Mouse (Mus musculus) hindbrain, embryonic 15.5 days (tissue): ENCODE measurements around the gene Lingo4. TPM values are rescaled to one million over a fixed set of nuclear protein-coding genes. Genes with fewer than 3 reads are reported as not detected.

Experiments used
- ATAC-seq: fragments of 200-750 bp; cut with Nextera tagmentation; 2 replicates; pipeline ENCODE4 v1.8.0; 2017; ENCODE audit warnings: low read depth, moderate number of reproducible peaks, moderate TSS enrichment; ENCODE audit not compliant: low FRiP score
- H3K27ac ChIP-seq: fragments of 300-500 bp; sonication (generic); replicated peaks from 2 replicates; pipeline ENCODE4 v1.5.1; 2015; ENCODE audit warnings: mild to moderate bottlenecking, inconsistent platforms
- H3K27me3 ChIP-seq: fragments of 300-500 bp; sonication (generic); 2 replicates; pipeline ENCODE4 v1.6.1; 2015; ENCODE audit warnings: control low read depth, inconsistent platforms
- H3K36me3 ChIP-seq: fragments of 300-500 bp; sonication (generic); 2 replicates; pipeline ENCODE4 v1.6.1; 2015; ENCODE audit warnings: control low read depth, inconsistent platforms
- H3K4me1 ChIP-seq: fragments of 300-500 bp; sonication (generic); replicated peaks from 2 replicates; pipeline ENCODE4 v1.6.1; 2015; ENCODE audit warnings: control low read depth, inconsistent platforms
- H3K4me2 ChIP-seq: fragments of 300-500 bp; sonication (generic); 2 replicates; pipeline ENCODE4 v1.6.1; 2015; ENCODE audit warnings: moderate library complexity, mild to moderate bottlenecking, inconsistent platforms
- H3K4me3 ChIP-seq: fragments of 300-500 bp; sonication (generic); 2 replicates; pipeline ENCODE4 v1.5.1; 2015; ENCODE audit warnings: mild to moderate bottlenecking, inconsistent platforms
- H3K9ac ChIP-seq: fragments of 300-500 bp; sonication (generic); 2 replicates; pipeline ENCODE4 v1.6.1; 2015; ENCODE audit warnings: inconsistent platforms
- H3K9me3 ChIP-seq: fragments of 300-500 bp; sonication (generic); 2 replicates; pipeline ENCODE4 v1.6.1; 2016; ENCODE audit warnings: control low read depth, inconsistent platforms
- WGBS: fragments of 180-500 bp; shearing (Covaris S2); methylation state at CpG from one replicate; pipeline ENCODE4 v1.1.7; 2015; 5-methylcytosine and 5-hydroxymethylcytosine counted together
- polyA plus RNA-seq: library from polyadenylated mRNA; unstranded; fragments of >200 nt; fragmentation: Nextera tagmentation; extraction: Ambion mirVana; gene quantifications from 2 replicates; pipeline ENCODE4 v1.2.1, GENCODE M21; 2015

Lingo4 gene
- polyA plus RNA-seq, 1 experiment from 2014 or later, result 1.8 TPM

DNA sequence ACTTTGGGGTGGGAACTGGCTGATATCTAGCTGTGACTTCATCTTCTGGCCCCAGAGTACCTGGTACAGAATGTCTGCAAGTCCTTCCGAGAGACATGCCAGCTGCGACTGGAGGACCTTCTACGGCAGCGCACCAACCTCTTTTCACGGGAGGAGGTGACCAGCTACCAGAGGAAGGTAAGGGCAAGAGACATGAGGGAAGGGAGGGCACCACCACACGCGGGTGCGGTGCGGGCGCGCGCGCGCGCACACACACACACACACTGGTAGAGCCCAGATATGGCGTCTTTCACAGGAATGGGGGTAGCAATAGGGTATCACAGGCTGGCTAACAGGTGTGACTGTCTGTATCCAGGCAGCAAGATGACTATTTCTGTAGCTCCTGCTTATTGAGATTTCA is 8.9 kb upstream of the Lingo4 start:
- Histone ChIP-seq H3K36me3 (no peaks in the 10 kb centered on the region), H3K4me1 (peaks cover 4% of the 10 kb centered on the region; the same call in 1 of the 2 replicates), H3K27ac (no peak overlapping the region), H3K4me3 (no peak overlapping the region), H3K9ac (no peak overlapping the region), H3K9me3 (no peaks in the 10 kb centered on the region), H3K4me2 (no peak overlapping the region), H3K27me3 (no peaks in the 10 kb centered on the region)
- 96% methylated on average over 16 of the region's 16 CpGs for WGBS
- ATAC-seq, result no peak

- whole genome bisulfite sequencing, result 74% methylated on average over 5 of the region's 5 CpGs
- no peaks in the 10 kb centered on the region for H3K36me3 ChIP-seq
- H3K9me3 ChIP-seq, result no peaks in the 10 kb centered on the region
- no peak overlapping the region for H3K27ac ChIP-seq
- H3K4me2 ChIP-seq, result no peak overlapping the region
- ATAC-seq, result no peak
- no peak overlapping the region for H3K4me3 ChIP-seq
- H3K27me3 ChIP-seq, result no peaks in the 10 kb centered on the region
- H3K4me1 ChIP-seq, result peaks cover 4% of the 10 kb centered on the region; the same call in 1 of the 2 replicates
- H3K9ac ChIP-seq, result no peak overlapping the region
Measured at GRCm38 (mm10) chr3:94391001-94391400, 7.3 kb upstream of the Lingo4 start.

DNA sequence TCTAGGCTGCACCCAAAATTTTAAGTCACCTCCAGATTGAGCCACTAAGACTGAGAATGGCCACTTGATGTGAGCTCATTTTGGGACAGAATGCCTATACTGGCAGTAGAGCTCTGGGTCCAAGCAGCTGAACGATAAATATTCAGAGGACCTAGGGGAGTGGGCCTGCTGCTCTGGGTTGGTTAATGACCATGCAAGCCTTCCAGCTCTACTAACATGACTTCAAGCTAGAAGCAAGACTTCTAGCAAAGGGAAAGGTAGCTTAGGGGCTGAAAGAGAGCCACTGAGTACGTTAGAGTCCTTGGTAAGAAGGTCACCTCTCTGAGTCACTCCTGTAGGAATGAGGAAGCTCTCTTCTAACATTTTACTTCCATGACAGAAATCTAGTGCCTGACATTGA is 6.2 kb upstream of the Lingo4 start:
- H3K27ac ChIP-seq, result no peak overlapping the region
- H3K4me1 ChIP-seq, result peaks cover 4% of the 10 kb centered on the region; the same call in 1 of the 2 replicates
- no peaks in the 10 kb centered on the region for H3K36me3 ChIP-seq
- H3K4me2 ChIP-seq, result no peak overlapping the region
- no peak for ATAC-seq
- H3K9ac ChIP-seq, result no peak overlapping the region
- 95% methylated on average over 2 of the region's 2 CpGs for WGBS
- H3K4me3 ChIP-seq, result no peak overlapping the region
- no peaks in the 10 kb centered on the region for H3K9me3 ChIP-seq
- no peaks in the 10 kb centered on the region for H3K27me3 ChIP-seq

- H3K27me3 ChIP-seq, result no peaks in the 10 kb centered on the region
- 56% methylated on average over 4 of the region's 4 CpGs for WGBS
- H3K9ac ChIP-seq, result no peak overlapping the region
- no peak overlapping the region for H3K27ac ChIP-seq
- peaks cover 4% of the 10 kb centered on the region; the same call in 1 of the 2 replicates for H3K4me1 ChIP-seq
- H3K9me3 ChIP-seq, result no peaks in the 10 kb centered on the region
- no peak overlapping the region for H3K4me3 ChIP-seq
- H3K4me2 ChIP-seq, result no peak overlapping the region
- H3K36me3 ChIP-seq, result no peaks in the 10 kb centered on the region
- ATAC-seq, result no peak
Measured at GRCm38 (mm10) chr3:94393049-94393448, 5.3 kb upstream of the Lingo4 start.

DNA sequence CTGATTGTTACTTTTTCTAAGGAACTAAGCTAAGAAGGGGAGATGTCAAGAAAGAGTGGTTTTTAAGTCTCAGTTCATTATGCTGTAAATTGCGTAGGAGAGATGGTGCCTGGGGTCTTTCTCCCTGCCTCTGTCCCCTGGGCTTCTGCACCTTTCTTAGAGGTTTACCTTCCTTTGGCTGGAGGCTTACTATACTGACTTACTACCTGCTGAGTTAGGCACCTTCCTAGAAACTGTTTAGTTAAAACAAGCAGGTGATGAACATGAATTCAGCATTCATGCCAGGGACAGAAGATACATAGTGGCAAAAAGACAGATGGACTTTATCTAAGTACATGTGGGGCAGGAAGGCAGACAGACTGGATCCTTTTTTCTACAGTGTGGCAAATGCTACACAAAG is 2.0 kb upstream of the Lingo4 start:
- Histone ChIP-seq H3K36me3 (no peaks in the 10 kb centered on the region), H3K9ac (no peak overlapping the region)
- WGBS, result 75% methylated on average over 1 of the region's 1 CpGs

DNA sequence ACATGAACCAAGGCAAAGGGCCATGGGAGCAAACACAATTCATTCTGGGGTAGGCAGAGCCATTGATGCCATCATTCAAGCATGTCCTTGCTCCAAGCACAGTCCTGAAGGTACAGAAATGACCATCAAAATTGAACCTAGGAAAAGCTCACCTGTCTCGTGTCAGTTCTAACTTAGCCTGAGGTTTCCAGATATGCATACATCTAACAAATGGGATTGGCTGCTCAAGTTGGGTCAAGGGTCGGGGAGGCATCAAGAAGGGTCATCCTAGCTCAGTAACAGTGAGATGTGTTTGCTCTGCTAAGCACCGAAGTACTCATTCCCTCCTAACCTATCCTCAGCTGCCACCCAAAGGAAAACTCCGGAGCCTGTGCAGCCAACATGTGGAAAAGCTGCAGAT is 1.5 kb upstream of the Lingo4 start:
- H3K4me3 ChIP-seq, result no peak overlapping the region
- peaks cover 21% of the 10 kb centered on the region for H3K4me1 ChIP-seq
- H3K9me3 ChIP-seq, result no peaks in the 10 kb centered on the region
- WGBS, result 88% methylated on average over 4 of the region's 4 CpGs
- no peaks in the 10 kb centered on the region for H3K36me3 ChIP-seq
- no peak overlapping the region for H3K27ac ChIP-seq
- ATAC-seq, result no peak
- H3K9ac ChIP-seq, result no peak overlapping the region
- H3K4me2 ChIP-seq, result no peak overlapping the region
- H3K27me3 ChIP-seq, result 0 out of 2 replicates have a peak, but pooled peaks cover 2% of the 10 kb centered on the region

More for the DNA sequence above, 2.0 kb upstream of the Lingo4 start:
- Histone ChIP-seq H3K4me3 (no peak overlapping the region), H3K9me3 (no peaks in the 10 kb centered on the region), H3K4me2 (no peak overlapping the region), H3K27me3 (no peaks in the 10 kb centered on the region), H3K4me1 (peaks cover 21% of the 10 kb centered on the region), H3K27ac (no peak overlapping the region)
- ATAC-seq, result no peak

DNA sequence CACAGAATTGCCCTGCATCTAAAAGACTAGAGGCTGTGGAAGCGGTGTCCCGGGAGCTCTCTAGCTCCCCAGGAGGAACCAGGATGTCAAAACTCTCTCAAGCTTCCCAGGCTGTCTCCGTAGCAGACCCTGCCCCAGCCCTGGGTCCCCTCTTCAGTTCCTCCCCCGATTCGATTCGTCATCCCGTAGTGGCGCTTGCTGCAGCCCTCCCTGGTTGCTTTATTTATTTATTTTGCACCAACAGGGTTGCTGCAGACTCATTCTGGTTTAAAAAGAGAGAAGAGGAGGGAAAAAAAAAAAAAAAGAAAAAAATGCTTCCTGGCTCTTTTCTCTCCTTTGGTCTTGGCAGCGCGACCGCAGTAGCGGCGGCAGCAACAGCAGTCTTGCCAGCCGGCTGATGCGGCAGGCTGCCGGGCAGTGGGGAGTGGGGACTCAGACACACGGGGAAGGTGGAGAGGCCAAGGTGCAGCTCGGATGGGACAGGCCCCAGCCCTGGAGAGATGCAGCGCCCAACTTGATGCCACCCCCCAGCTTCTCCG is 695 bp downstream of the Lingo4 start:
- under 1% methylated on average over 20 of the region's 20 CpGs for WGBS

DNA sequence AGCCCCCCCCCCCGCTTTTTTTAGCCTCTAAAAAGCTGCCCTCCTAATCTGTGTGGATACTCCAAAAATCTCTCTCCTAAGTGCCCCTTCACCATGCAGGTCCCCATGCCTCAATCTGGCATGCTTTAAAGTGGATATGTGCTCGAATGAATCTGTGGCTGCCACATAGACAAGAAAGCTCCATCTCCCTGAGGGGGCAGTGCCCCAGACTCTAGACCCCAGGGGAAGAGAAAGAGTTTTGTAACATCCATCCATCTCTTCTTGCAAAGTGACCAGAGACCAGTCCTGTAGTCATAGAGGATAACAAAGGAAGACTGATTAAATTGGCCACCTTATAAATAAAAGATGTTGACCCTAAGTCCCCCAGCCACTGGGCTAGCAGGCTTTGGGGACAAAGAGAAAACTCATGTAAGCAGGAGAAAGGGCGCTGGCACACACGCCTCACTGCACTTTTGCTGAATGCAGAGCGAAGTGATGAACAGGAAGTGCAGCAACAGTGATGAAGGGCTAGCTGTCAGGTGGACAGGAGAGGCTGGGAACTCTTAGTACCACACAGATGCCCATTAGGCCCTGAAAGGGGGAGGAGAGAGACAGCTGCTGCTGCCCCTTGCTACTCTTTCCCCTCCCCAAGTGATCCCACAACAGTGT is 1.5 kb downstream of the Lingo4 start:
- 9% methylated on average over 5 of the region's 5 CpGs for WGBS
- H3K4me1 ChIP-seq, result peaks cover 30% of the 10 kb centered on the region
- H3K4me3 ChIP-seq, result peak overlapping the region; percentile 42; the same call in 1 of the 2 replicates
- peak; percentile 20; the same call in 1 of the 2 replicates for ATAC-seq
- H3K4me2 ChIP-seq, result peak overlapping the region; percentile 79
- no peaks in the 10 kb centered on the region for H3K36me3 ChIP-seq
- H3K9ac ChIP-seq, result 0 out of 2 replicates have a peak overlapping the region, but pooled peaks have one; percentile 57
- 0 out of 2 replicates have a peak, but pooled peaks cover 8% of the 10 kb centered on the region for H3K27me3 ChIP-seq
- H3K27ac ChIP-seq, result no peak overlapping the region
- no peaks in the 10 kb centered on the region for H3K9me3 ChIP-seq

More for the DNA sequence above, 695 bp downstream of the Lingo4 start:
- Histone ChIP-seq H3K27me3 (0 out of 2 replicates have a peak, but pooled peaks cover 8% of the 10 kb centered on the region), H3K4me1 (peaks cover 22% of the 10 kb centered on the region), H3K9ac (peak overlapping the region; percentile 57), H3K4me3 (peak overlapping the region; percentile 42), H3K9me3 (no peaks in the 10 kb centered on the region), H3K36me3 (no peaks in the 10 kb centered on the region), H3K4me2 (peak overlapping the region; percentile 79), H3K27ac (peak overlapping the region; percentile 22)
- peak; percentile 75 for ATAC-seq

DNA sequence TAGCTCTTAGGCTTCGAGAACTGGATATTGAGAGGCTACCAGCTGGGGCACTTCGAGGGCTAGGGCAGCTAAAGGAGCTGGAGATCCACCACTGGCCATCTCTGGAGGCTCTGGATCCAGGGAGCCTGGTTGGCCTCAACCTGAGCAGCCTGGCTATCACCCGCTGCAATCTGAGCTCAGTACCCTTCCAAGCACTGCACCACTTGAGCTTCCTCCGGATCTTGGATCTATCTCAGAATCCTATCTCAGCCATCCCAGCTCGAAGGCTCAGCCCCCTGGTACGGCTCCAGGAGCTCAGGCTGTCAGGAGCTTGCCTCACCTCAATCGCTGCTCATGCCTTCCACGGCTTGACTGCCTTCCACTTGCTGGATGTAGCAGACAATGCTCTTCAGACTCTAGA is 4.1 kb downstream of the Lingo4 start:
- no peak for ATAC-seq
- no peak overlapping the region for H3K4me2 ChIP-seq
- no peaks in the 10 kb centered on the region for H3K9me3 ChIP-seq
- H3K36me3 ChIP-seq, result no peaks in the 10 kb centered on the region
- no peak overlapping the region for H3K4me3 ChIP-seq
- 77% methylated on average over 8 of the region's 8 CpGs for WGBS
- H3K27me3 ChIP-seq, result 0 out of 2 replicates have a peak, but pooled peaks cover 8% of the 10 kb centered on the region
- H3K27ac ChIP-seq, result no peak overlapping the region
- H3K4me1 ChIP-seq, result peaks cover 35% of the 10 kb centered on the region
- no peak overlapping the region for H3K9ac ChIP-seq

- H3K4me1 ChIP-seq, result peaks cover 24% of the 10 kb centered on the region
- H3K36me3 ChIP-seq, result no peaks in the 10 kb centered on the region
- no peak overlapping the region for H3K27ac ChIP-seq
- H3K4me3 ChIP-seq, result no peak overlapping the region
- 15% methylated on average over 7 of the region's 7 CpGs for WGBS
- ATAC-seq, result peak; percentile 64; the same call in 1 of the 2 replicates
- H3K9me3 ChIP-seq, result no peaks in the 10 kb centered on the region
- H3K4me2 ChIP-seq, result no peak overlapping the region
- no peak overlapping the region for H3K9ac ChIP-seq
- 0 out of 2 replicates have a peak, but pooled peaks cover 8% of the 10 kb centered on the region for H3K27me3 ChIP-seq
Measured at GRCm38 (mm10) chr3:94404366-94405054, 6.2 kb downstream of the Lingo4 start.

- Histone ChIP-seq H3K27ac (no peak overlapping the region), H3K4me1 (peaks cover 18% of the 10 kb centered on the region), H3K36me3 (no peaks in the 10 kb centered on the region), H3K27me3 (0 out of 2 replicates have a peak, but pooled peaks cover 8% of the 10 kb centered on the region), H3K4me3 (no peak overlapping the region), H3K9me3 (no peaks in the 10 kb centered on the region), H3K4me2 (no peak overlapping the region), H3K9ac (no peak overlapping the region)
- ATAC-seq, result no peak
- WGBS, result 70% methylated on average over 4 of the region's 4 CpGs
Measured at GRCm38 (mm10) chr3:94405561-94405960, 7.2 kb downstream of the Lingo4 start.

GRCm38 (mm10) chr3:94412530-94412929 is 14.2 kb downstream of the Lingo4 start:
- ATAC-seq, result peak; percentile 74

More at GRCm38 (mm10) chr3:94412530-94412929, 14.2 kb downstream of the Lingo4 start:
- WGBS, result 4% methylated on average over 25 of the region's 25 CpGs
- Histone ChIP-seq H3K27ac (peak overlapping the region; percentile 87), H3K36me3 (no peaks in the 10 kb centered on the region), H3K4me3 (peak overlapping the region; percentile 57), H3K27me3 (no peaks in the 10 kb centered on the region), H3K4me1 (peaks cover 18% of the 10 kb centered on the region), H3K9ac (peak overlapping the region; percentile 61), H3K9me3 (no peaks in the 10 kb centered on the region), H3K4me2 (peak overlapping the region; percentile 94)
